Mouse (Mus musculus) mammary gland, adult 2 months (tissue): ENCODE measurements around the gene Tle2. TPM values are rescaled to one million over a fixed set of nuclear protein-coding genes. Genes with fewer than 3 reads are reported as not detected.

Experiments
- polyA plus RNA-seq: library from polyadenylated mRNA; depleted of rRNA; stranded (reverse); fragments of >200 nt; gene quantifications from 2 replicates; pipeline ENCODE4 v1.2.3, GENCODE M21; 2012; ENCODE audit warnings: low replicate concordance; rRNA removed

Tle2 gene
- polyA plus RNA-seq, result 72.2 and 90.1 TPM in 2 replicates

GRCm38 (mm10) chr10:81574081-81575056, at the start of gene Tle2:
Gene Tle2, plus strand, starts transcription at chr10:81574561.

GRCm38 (mm10) chr10:81545161-81545747, 29.1 kb upstream of the Tle2 start, which contains the start of gene Gna11:
Gene Gna11, minus strand, starts transcription at chr10:81545190.

GRCm38 (mm10) chr10:81559163-81559626, 15.2 kb upstream of the Tle2 start, which contains the start of gene Aes:
Gene Aes, plus strand, starts transcription at chr10:81559488.

GRCm38 (mm10) chr10:81600738-81601203, 26.4 kb downstream of the Tle2 start, which contains the start of gene Tle6:
Gene Tle6, minus strand, starts transcription at chr10:81601073.

GRCm38 (mm10) chr10:81605974-81606751, 31.8 kb downstream of the Tle2 start, which contains the start of gene BC025920:
Gene BC025920, plus strand, starts transcription at chr10:81606270.

GRCm38 (mm10) chr10:81626994-81627835, 52.9 kb downstream of the Tle2 start, which contains the start of gene Sirt6:
Gene Sirt6, minus strand, starts transcription at chr10:81627797.

GRCm38 (mm10) chr10:81628390-81628789, 54.0 kb downstream of the Tle2 start, which contains the start of gene Ankrd24:
Gene Ankrd24, plus strand, starts transcription at chr10:81628540.

Other genes starting within 250 kb of the Tle2 start
- 14.6 and 42.3 TPM in 2 replicates for gene Tbxa2r, start 245.8 kb upstream of the Tle2 start, polyA plus RNA-seq
- 1.7 and 2.7 TPM in 2 replicates for gene Gipc3, start 231.3 kb upstream of the Tle2 start, polyA plus RNA-seq
- gene Hmg20b, start 224.1 kb upstream of the Tle2 start, polyA plus RNA-seq, result 70.7 and 162 TPM in 2 replicates
- gene Mfsd12, start 217.1 kb upstream of the Tle2 start, polyA plus RNA-seq, result 37.3 and 90.2 TPM in 2 replicates
- 2.6 and 5.7 TPM in 2 replicates for gene 4930404N11Rik, start 208.7 kb upstream of the Tle2 start, polyA plus RNA-seq
- gene Fzr1, start 196.0 kb upstream of the Tle2 start, polyA plus RNA-seq, result 84.0 and 94.3 TPM in 2 replicates
- gene Dohh, start 190.1 kb upstream of the Tle2 start, polyA plus RNA-seq, result 66.9 and 127 TPM in 2 replicates
- 3.2 and 4.8 TPM in 2 replicates for gene Gm48551, start 190.1 kb upstream of the Tle2 start, polyA plus RNA-seq
- gene Gm48552, start 185.6 kb upstream of the Tle2 start, polyA plus RNA-seq, result 2.1 and 6.3 TPM in 2 replicates
- 10.4 and 14.3 TPM in 2 replicates for gene Smim24, start 181.5 kb upstream of the Tle2 start, polyA plus RNA-seq
- gene Nfic, start 118.9 kb upstream of the Tle2 start, polyA plus RNA-seq, result 88.5 and 97.0 TPM in 2 replicates
- gene Celf5, start 91.9 kb upstream of the Tle2 start, polyA plus RNA-seq, result 1.4 and 1.9 TPM in 2 replicates
- gene Ncln, start 78.2 kb upstream of the Tle2 start, polyA plus RNA-seq, result 236 and 320 TPM in 2 replicates
- 35.7 and 113 TPM in 2 replicates for gene S1pr4, start 74.4 kb upstream of the Tle2 start, polyA plus RNA-seq
- 9.0 and 15.1 TPM in 2 replicates for gene Gna15, start 50.3 kb upstream of the Tle2 start, polyA plus RNA-seq
- gene Gna11, start 29.4 kb upstream of the Tle2 start, polyA plus RNA-seq, result 97.4 and 105 TPM in 2 replicates
- 1,888 and 2,130 TPM in 2 replicates for gene Aes, start 15.1 kb upstream of the Tle2 start, polyA plus RNA-seq
- gene Tle6, start 26.5 kb downstream of the Tle2 start, polyA plus RNA-seq, result 21.3 and 22.7 TPM in 2 replicates
- 1.1 and 2.0 TPM in 2 replicates for gene BC025920, start 31.7 kb downstream of the Tle2 start, polyA plus RNA-seq
- 32.5 and 57.4 TPM in 2 replicates for gene Sirt6, start 53.2 kb downstream of the Tle2 start, polyA plus RNA-seq
- gene Ankrd24, start 54.0 kb downstream of the Tle2 start, polyA plus RNA-seq, result 44.5 and 55.5 TPM in 2 replicates
- gene Gm10778, start 74.5 kb downstream of the Tle2 start, polyA plus RNA-seq, result 0.17 and 0.60 TPM in 2 replicates
- gene Zfp433, start 130.3 kb downstream of the Tle2 start, polyA plus RNA-seq, result 0.29 TPM in 1 of 2 replicates, not detected in the other
- gene Gm3055, start 196.6 kb downstream of the Tle2 start, polyA plus RNA-seq, result 0.43 and 0.63 TPM in 2 replicates
- gene Gm4767, start 237.6 kb downstream of the Tle2 start, polyA plus RNA-seq, result not detected in 2 replicates